Mouse (Mus musculus) lung, embryonic 16.5 days (tissue): ENCODE measurements at regions not wholly inside any gene's neighbourhood (a gene's known extent, or its start where the extent isn't known, plus 50 kb on each side); places are given as distances from the start of the nearest gene placed in this dataset.

Experiments
- ATAC-seq: fragments of 200-750 bp; cut with Nextera tagmentation; 2 replicates; pipeline ENCODE4 v1.8.0; 2017; ENCODE audit warnings: low read depth, mild to moderate bottlenecking, moderate library complexity
- H3K27ac ChIP-seq: fragments of 300-500 bp; sonication (generic); 2 replicates; pipeline ENCODE4 v1.5.1; 2014; ENCODE audit warnings: mild to moderate bottlenecking, control low read depth, low read length
- H3K27me3 ChIP-seq: fragments of 300-500 bp; sonication (generic); 2 replicates; pipeline ENCODE4 v1.6.1; 2014; ENCODE audit warnings: low read depth, low read length, mixed read lengths; ENCODE audit not compliant: control insufficient read depth, insufficient read depth
- H3K36me3 ChIP-seq: fragments of 300-500 bp; sonication (generic); 2 replicates; pipeline ENCODE4 v1.6.1; 2014; ENCODE audit warnings: low read length; ENCODE audit not compliant: control insufficient read depth, insufficient read depth
- H3K4me1 ChIP-seq: fragments of 300-500 bp; sonication (generic); replicated peaks from 2 replicates; pipeline ENCODE4 v1.6.1; 2014; ENCODE audit warnings: low read length, mixed read lengths; ENCODE audit not compliant: control insufficient read depth, insufficient read depth
- H3K4me2 ChIP-seq: fragments of 300-500 bp; sonication (generic); 2 replicates; pipeline ENCODE4 v1.6.1; 2014; ENCODE audit warnings: low read depth, low read length, control low read depth
- H3K4me3 ChIP-seq: fragments of 300-500 bp; sonication (generic); 2 replicates; pipeline ENCODE4 v1.5.1; 2014; ENCODE audit warnings: mild to moderate bottlenecking, low read length, control low read depth
- H3K9ac ChIP-seq: fragments of 300-500 bp; sonication (generic); 2 replicates; pipeline ENCODE4 v1.6.1; 2014; ENCODE audit warnings: low read length, control low read depth
- H3K9me3 ChIP-seq: fragments of 300-500 bp; sonication (generic); 2 replicates; pipeline ENCODE4 v1.6.1; 2016; ENCODE audit warnings: low read length; ENCODE audit not compliant: control insufficient read depth
- WGBS: fragments of 180-500 bp; shearing (Covaris S2); extraction: QIAGEN DNeasy Blood & Tissue Kit; methylation state at CpG from one replicate; pipeline ENCODE4 v1.1.7; 2014; 5-methylcytosine and 5-hydroxymethylcytosine counted together

DNA sequence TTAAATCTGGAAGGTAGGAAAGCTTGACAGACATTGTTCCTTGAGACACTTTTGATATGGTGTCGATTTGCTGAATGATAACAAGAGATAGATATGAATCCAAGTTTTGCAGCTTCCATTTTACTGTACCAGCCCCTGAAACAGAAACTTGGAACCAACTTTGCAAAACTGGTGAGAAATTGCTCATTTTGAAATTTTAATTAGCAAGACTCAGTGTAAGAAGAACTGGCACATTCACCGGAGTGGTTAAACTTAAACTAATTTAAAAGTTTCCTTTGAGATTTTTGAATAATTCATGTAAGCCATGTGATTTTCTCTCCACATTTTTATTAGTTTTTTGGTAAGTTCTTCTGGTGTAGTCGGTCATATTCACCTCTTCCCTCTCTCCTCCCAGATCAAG, 85.3 kb downstream of the Slitrk1 start:
- Histone ChIP-seq H3K36me3 (no peaks in the 10 kb centered on the region), H3K4me2 (no peak overlapping the region), H3K9ac (no peak overlapping the region), H3K9me3 (no peaks in the 10 kb centered on the region), H3K27me3 (no peaks in the 10 kb centered on the region), H3K4me3 (no peak overlapping the region), H3K27ac (no peak overlapping the region), H3K4me1 (no peaks in the 10 kb centered on the region)
- no peak for ATAC-seq
- 93% methylated on average over 3 of the region's 3 CpGs for WGBS

GRCm38 (mm10) chr14:108821539-108821938, 92.4 kb downstream of the Slitrk1 start:
- Histone ChIP-seq H3K9ac (no peak overlapping the region), H3K9me3 (no peaks in the 10 kb centered on the region), H3K27ac (no peak overlapping the region), H3K36me3 (no peaks in the 10 kb centered on the region), H3K4me1 (no peaks in the 10 kb centered on the region), H3K4me2 (no peak overlapping the region), H3K4me3 (no peak overlapping the region), H3K27me3 (no peaks in the 10 kb centered on the region)
- no peak for ATAC-seq
- WGBS = 80% methylated on average over 4 of the region's 4 CpGs

- no peak overlapping the region for H3K4me2 ChIP-seq
- H3K4me1 ChIP-seq = no peaks in the 10 kb centered on the region
- WGBS = 50% methylated on average over 1 of the region's 1 CpGs
- no peak overlapping the region for H3K4me3 ChIP-seq
- H3K36me3 ChIP-seq = no peaks in the 10 kb centered on the region
- no peak overlapping the region for H3K9ac ChIP-seq
- H3K9me3 ChIP-seq = no peaks in the 10 kb centered on the region
- H3K27me3 ChIP-seq = no peaks in the 10 kb centered on the region
- H3K27ac ChIP-seq = no peak overlapping the region
- no peak for ATAC-seq
Measured at GRCm38 (mm10) chr14:108819370-108819769, 94.6 kb downstream of the Slitrk1 start.

DNA sequence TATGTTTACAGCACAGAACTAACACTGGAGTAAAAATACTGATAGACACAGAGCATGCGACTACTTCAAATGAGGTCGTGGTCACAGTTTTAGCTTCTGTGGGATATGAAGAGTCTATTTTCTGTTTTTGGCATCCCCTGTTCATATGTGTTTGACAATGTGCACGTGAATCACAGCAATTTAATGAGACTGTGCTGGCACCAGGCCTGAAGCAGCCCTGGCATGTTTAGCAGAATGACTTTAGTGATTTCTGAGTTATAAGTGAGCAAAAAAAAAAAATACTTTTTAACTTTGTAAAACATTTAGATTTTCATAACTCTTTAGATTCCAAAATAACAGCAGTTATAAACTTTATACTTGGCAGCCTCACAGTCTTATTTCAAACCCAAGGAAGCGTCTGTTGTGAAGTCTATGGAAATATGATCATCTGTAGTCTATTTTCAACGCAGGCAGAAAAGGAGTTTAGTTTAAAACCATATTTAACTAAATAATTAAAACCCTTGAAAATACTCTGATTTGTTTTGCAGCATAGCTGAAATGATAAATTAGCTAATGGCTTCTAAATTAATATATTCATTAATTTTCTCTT, 108.5 kb downstream of the Slitrk1 start:
- 41% methylated on average over 5 of the region's 5 CpGs for WGBS
- no peak overlapping the region for H3K27ac ChIP-seq
- ATAC-seq = no peak

DNA sequence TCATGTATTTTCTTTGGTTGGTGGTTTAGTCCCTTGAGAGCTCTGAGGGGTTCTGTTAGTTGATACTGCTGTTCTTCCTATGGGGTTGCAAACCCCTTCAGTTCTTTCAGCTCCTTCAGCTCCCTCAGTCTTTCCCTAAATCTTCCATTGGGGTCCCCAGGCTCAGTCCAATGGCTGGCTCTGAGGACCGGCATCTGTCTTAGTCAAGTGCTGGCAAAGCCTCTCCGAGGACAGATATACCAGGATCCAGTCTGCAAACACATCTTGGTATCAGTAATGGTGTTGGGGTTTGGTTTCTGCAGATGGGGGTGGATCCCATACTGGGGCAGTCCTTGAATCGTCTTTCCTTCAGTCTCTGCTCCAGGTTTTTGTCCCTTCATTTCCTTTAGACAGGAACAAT, 115.1 kb downstream of the Slitrk1 start:
- H3K4me1 ChIP-seq = no peaks in the 10 kb centered on the region
- no peak for ATAC-seq
- no peak overlapping the region for H3K4me2 ChIP-seq
- H3K9ac ChIP-seq = no peak overlapping the region
- no peak overlapping the region for H3K27ac ChIP-seq
- H3K27me3 ChIP-seq = no peaks in the 10 kb centered on the region
- H3K36me3 ChIP-seq = no peaks in the 10 kb centered on the region
- whole genome bisulfite sequencing = 78% methylated on average over 3 of the region's 3 CpGs
- H3K9me3 ChIP-seq = no peaks in the 10 kb centered on the region
- H3K4me3 ChIP-seq = no peak overlapping the region

More for the DNA sequence above, 108.5 kb downstream of the Slitrk1 start:
- H3K4me2 ChIP-seq = no peak overlapping the region
- H3K4me1 ChIP-seq = no peaks in the 10 kb centered on the region
- no peaks in the 10 kb centered on the region for H3K27me3 ChIP-seq
- H3K4me3 ChIP-seq = no peak overlapping the region
- no peak overlapping the region for H3K9ac ChIP-seq
- H3K9me3 ChIP-seq = no peaks in the 10 kb centered on the region
- no peaks in the 10 kb centered on the region for H3K36me3 ChIP-seq

DNA sequence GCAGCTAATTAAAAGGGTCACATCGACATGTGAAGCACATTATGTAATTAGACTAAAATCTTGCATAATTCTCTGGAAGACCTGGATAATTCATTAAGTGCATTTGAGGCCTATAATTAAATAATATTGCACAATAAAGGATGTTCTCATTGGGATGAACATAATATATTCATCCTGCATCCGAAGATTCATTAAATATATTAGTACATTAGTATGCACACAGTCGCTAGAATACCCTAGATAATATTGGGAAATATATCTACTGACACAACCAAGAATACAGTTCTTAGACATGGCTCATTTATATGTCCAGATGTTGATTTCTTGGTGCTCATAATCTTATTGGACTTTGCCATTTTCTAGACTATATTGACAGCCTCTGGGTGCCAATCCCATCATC, 121.5 kb downstream of the Slitrk1 start:
- no peaks in the 10 kb centered on the region for H3K4me1 ChIP-seq
- no peak for ATAC-seq
- H3K9me3 ChIP-seq = no peaks in the 10 kb centered on the region
- H3K4me3 ChIP-seq = no peak overlapping the region
- H3K27me3 ChIP-seq = no peaks in the 10 kb centered on the region
- no peak overlapping the region for H3K9ac ChIP-seq
- WGBS = 85% methylated on average over 3 of the region's 3 CpGs
- no peak overlapping the region for H3K27ac ChIP-seq
- no peaks in the 10 kb centered on the region for H3K36me3 ChIP-seq
- H3K4me2 ChIP-seq = no peak overlapping the region

- Histone ChIP-seq H3K36me3 (no peaks in the 10 kb centered on the region), H3K27ac (no peak overlapping the region), H3K9ac (no peak overlapping the region), H3K4me1 (no peaks in the 10 kb centered on the region), H3K4me3 (no peak overlapping the region), H3K9me3 (no peaks in the 10 kb centered on the region), H3K4me2 (no peak overlapping the region), H3K27me3 (no peaks in the 10 kb centered on the region)
- no peak for ATAC-seq
- 16% methylated on average over 1 of the region's 1 CpGs for WGBS
Measured at GRCm38 (mm10) chr14:108791296-108791695, 122.7 kb downstream of the Slitrk1 start.

DNA sequence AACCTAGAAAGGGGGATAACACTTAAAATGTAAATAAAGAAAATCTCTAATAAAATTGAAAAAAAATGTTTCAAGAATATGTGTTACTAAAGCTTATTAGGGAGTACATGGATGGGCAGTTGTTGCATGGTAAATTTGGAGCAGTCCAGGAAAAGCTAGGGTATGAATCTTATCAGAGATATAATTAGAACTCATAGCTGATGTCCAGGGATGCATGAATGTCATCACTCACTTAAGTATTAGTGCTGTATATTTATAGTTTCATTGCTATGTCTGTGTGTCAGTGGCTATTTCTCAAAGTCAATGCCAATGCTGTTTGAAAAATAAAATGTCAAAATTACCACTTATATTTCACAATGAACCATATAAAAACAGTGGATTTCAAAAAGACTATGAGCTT, 165.2 kb downstream of the Slitrk1 start:
- Histone ChIP-seq H3K36me3 (no peaks in the 10 kb centered on the region), H3K4me1 (no peaks in the 10 kb centered on the region), H3K27me3 (no peaks in the 10 kb centered on the region), H3K9me3 (no peaks in the 10 kb centered on the region), H3K9ac (no peak overlapping the region), H3K4me2 (no peak overlapping the region), H3K4me3 (no peak overlapping the region), H3K27ac (no peak overlapping the region)
- ATAC-seq = no peak

DNA sequence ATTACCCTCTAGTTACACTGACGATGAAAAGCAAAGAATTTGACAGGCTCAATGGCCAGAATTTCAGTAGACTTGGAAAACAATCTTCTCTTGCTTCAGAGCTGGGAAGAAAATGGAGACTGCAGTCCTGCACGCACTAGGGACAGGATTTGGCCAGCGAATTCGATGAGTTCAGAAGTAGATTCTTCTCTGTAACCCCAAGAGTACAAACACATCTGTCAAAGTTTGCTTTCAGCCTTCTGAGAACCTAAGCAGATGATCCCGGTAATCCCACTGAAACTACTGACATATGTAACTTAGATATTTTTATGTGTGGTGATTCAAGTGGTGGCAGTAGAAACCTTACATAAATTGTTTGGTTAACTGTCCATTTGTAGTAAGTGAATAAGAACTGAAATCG, 202.1 kb downstream of the Slitrk1 start:
- Histone ChIP-seq H3K27me3 (no peaks in the 10 kb centered on the region), H3K27ac (no peak overlapping the region), H3K36me3 (no peaks in the 10 kb centered on the region), H3K4me3 (no peak overlapping the region), H3K9ac (no peak overlapping the region), H3K4me1 (no peaks in the 10 kb centered on the region), H3K9me3 (no peaks in the 10 kb centered on the region), H3K4me2 (no peak overlapping the region)
- no peak for ATAC-seq
- WGBS = 51% methylated on average over 6 of the region's 6 CpGs

GRCm38 (mm10) chr14:108709101-108709631, 204.8 kb downstream of the Slitrk1 start:
- Histone ChIP-seq H3K27ac (no peak overlapping the region), H3K4me1 (no peaks in the 10 kb centered on the region), H3K36me3 (no peaks in the 10 kb centered on the region), H3K4me3 (no peak overlapping the region), H3K9me3 (no peaks in the 10 kb centered on the region), H3K9ac (no peak overlapping the region), H3K4me2 (no peak overlapping the region), H3K27me3 (no peaks in the 10 kb centered on the region)
- ATAC-seq = no peak
